Mouse (Mus musculus) liver, postnatal 0 days (tissue): ENCODE measurements at regions not wholly inside any gene's neighbourhood (a gene's known extent, or its start where the extent isn't known, plus 50 kb on each side); places are given as distances from the start of the nearest gene placed in this dataset.

Experiments
- ATAC-seq: fragments of 200-750 bp; cut with Nextera tagmentation; 2 replicates; pipeline ENCODE4 v1.8.0; 2017; ENCODE audit warnings: mild to moderate bottlenecking, moderate library complexity
- DNase-seq: peaks from one replicate; pipeline ENCODE4 v3.0.0-alpha.2; 2016
- H3K27ac ChIP-seq: fragments of 300-500 bp; sonication (generic); 2 replicates; pipeline ENCODE4 v1.5.1; 2014; ENCODE audit warnings: antibody characterized with exemption, moderate library complexity, mild to moderate bottlenecking, low read depth
- H3K27me3 ChIP-seq: fragments of 300-500 bp; sonication (generic); 2 replicates; pipeline ENCODE4 v1.6.1; 2014; ENCODE audit warnings: low read length, control low read depth, mixed read lengths; ENCODE audit not compliant: insufficient read depth
- H3K36me3 ChIP-seq: fragments of 300-500 bp; sonication (generic); replicated peaks from 2 replicates; pipeline ENCODE4 v1.6.1; 2014; ENCODE audit warnings: mild to moderate bottlenecking, control low read depth, low read length, moderate library complexity, mixed read lengths; ENCODE audit not compliant: insufficient read depth
- H3K4me1 ChIP-seq: fragments of 300-500 bp; sonication (generic); 2 replicates; pipeline ENCODE4 v1.6.1; 2014; ENCODE audit warnings: antibody characterized with exemption, mild to moderate bottlenecking, control low read depth; ENCODE audit not compliant: insufficient read depth
- H3K4me2 ChIP-seq: fragments of 300-500 bp; sonication (generic); 2 replicates; pipeline ENCODE4 v1.6.1; 2014; ENCODE audit warnings: low read depth, mild to moderate bottlenecking, low read length, moderate library complexity, mixed read lengths
- H3K4me3 ChIP-seq: fragments of 300-500 bp; sonication (generic); 2 replicates; pipeline ENCODE4 v1.5.1; 2014; ENCODE audit warnings: low read depth, low read length
- H3K9ac ChIP-seq: fragments of 300-500 bp; sonication (generic); replicated peaks from 2 replicates; pipeline ENCODE4 v1.6.1; 2014; ENCODE audit warnings: mild to moderate bottlenecking, moderate library complexity
- H3K9me3 ChIP-seq: fragments of 300-500 bp; sonication (generic); 2 replicates; pipeline ENCODE4 v1.6.1; 2016; ENCODE audit warnings: mild to moderate bottlenecking, control low read depth, low read length, mixed read lengths
- CTCF ChIP-seq: sonication (generic); IDR thresholded peaks from 2 replicates; pipeline ENCODE4 v1.5.1; 2016; ENCODE audit warnings: antibody characterized with exemption, low read depth
- EP300 ChIP-seq: IDR thresholded peaks from 2 replicates; pipeline ENCODE4 v1.6.1; 2016; ENCODE audit warnings: antibody characterized with exemption, low read depth, mild to moderate bottlenecking
- WGBS: fragments of 180-500 bp; shearing (Covaris S2); extraction: QIAGEN DNeasy Blood & Tissue Kit; methylation state at CpG from one replicate; pipeline ENCODE4 v1.1.7; 2014; ENCODE audit not compliant: insufficient replicate concordance; 5-methylcytosine and 5-hydroxymethylcytosine counted together

GRCm38 (mm10) chr4:82035074-82035703 lies 592.6 kb upstream of the Mpdz start:
- ATAC-seq = no peak

GRCm38 (mm10) chr4:82029237-82029636 lies 586.6 kb upstream of the Mpdz start:
- no peaks in the 10 kb centered on the region for H3K4me1 ChIP-seq
- no peaks in the 10 kb centered on the region for H3K36me3 ChIP-seq
- 82% methylated on average over 9 of the region's 9 CpGs for WGBS
- no peak overlapping the region for H3K4me2 ChIP-seq
- DNase-seq (no peak), ATAC-seq (no peak)
- H3K27ac ChIP-seq = no peak overlapping the region
- no peak for TF ChIP-seq CTCF
- TF ChIP-seq EP300 = no peak
- H3K9me3 ChIP-seq = no peaks in the 10 kb centered on the region
- H3K9ac ChIP-seq = no peak overlapping the region
- H3K4me3 ChIP-seq = no peak overlapping the region
- no peaks in the 10 kb centered on the region for H3K27me3 ChIP-seq

More at GRCm38 (mm10) chr4:82035074-82035703, 592.6 kb upstream of the Mpdz start:
- no peak overlapping the region for H3K4me2 ChIP-seq
- no peak overlapping the region for H3K27ac ChIP-seq
- H3K4me1 ChIP-seq = no peaks in the 10 kb centered on the region
- TF ChIP-seq CTCF (no peak), EP300 (no peak)
- no peak for DNase-seq
- H3K9me3 ChIP-seq = no peaks in the 10 kb centered on the region
- H3K9ac ChIP-seq = no peak overlapping the region
- H3K36me3 ChIP-seq = no peaks in the 10 kb centered on the region
- H3K4me3 ChIP-seq = no peak overlapping the region
- no peaks in the 10 kb centered on the region for H3K27me3 ChIP-seq
- WGBS = 44% methylated on average over 3 of the region's 3 CpGs

- Histone ChIP-seq H3K4me1 (no peaks in the 10 kb centered on the region), H3K27me3 (no peaks in the 10 kb centered on the region), H3K9ac (no peak overlapping the region), H3K4me2 (no peak overlapping the region), H3K27ac (no peak overlapping the region), H3K4me3 (no peak overlapping the region), H3K36me3 (no peaks in the 10 kb centered on the region), H3K9me3 (no peaks in the 10 kb centered on the region)
- no peak for ATAC-seq
- WGBS = 77% methylated on average over 9 of the region's 9 CpGs
- TF ChIP-seq CTCF (no peak), EP300 (no peak)
- DNase-seq = no peak
Measured at GRCm38 (mm10) chr4:82027447-82027881, 584.8 kb upstream of the Mpdz start.

- WGBS = 85% methylated on average over 6 of the region's 6 CpGs
- Histone ChIP-seq H3K4me2 (no peak overlapping the region), H3K36me3 (no peaks in the 10 kb centered on the region), H3K9ac (no peak overlapping the region), H3K27ac (no peak overlapping the region), H3K4me1 (no peaks in the 10 kb centered on the region), H3K4me3 (no peak overlapping the region), H3K27me3 (no peaks in the 10 kb centered on the region), H3K9me3 (no peaks in the 10 kb centered on the region)
- DNase-seq = no peak
- no peak for TF ChIP-seq CTCF
- no peak for TF ChIP-seq EP300
- no peak for ATAC-seq
Measured at GRCm38 (mm10) chr4:82001406-82001732, 558.8 kb upstream of the Mpdz start.

GRCm38 (mm10) chr4:82000590-82001405 lies 558.2 kb upstream of the Mpdz start:
- Histone ChIP-seq H3K27ac (no peak overlapping the region), H3K9ac (no peak overlapping the region), H3K36me3 (no peaks in the 10 kb centered on the region), H3K27me3 (no peaks in the 10 kb centered on the region), H3K4me3 (no peak overlapping the region), H3K4me1 (no peaks in the 10 kb centered on the region), H3K9me3 (no peaks in the 10 kb centered on the region), H3K4me2 (no peak overlapping the region)
- no peak for ATAC-seq
- 82% methylated on average over 19 of the region's 19 CpGs for WGBS
- TF ChIP-seq CTCF = no peak
- TF ChIP-seq EP300 = no peak
- no peak for DNase-seq

- Histone ChIP-seq H3K27ac (no peak overlapping the region), H3K4me1 (no peaks in the 10 kb centered on the region), H3K27me3 (no peaks in the 10 kb centered on the region), H3K4me2 (no peak overlapping the region), H3K9me3 (no peaks in the 10 kb centered on the region), H3K4me3 (no peak overlapping the region), H3K9ac (no peak overlapping the region), H3K36me3 (no peaks in the 10 kb centered on the region)
- TF ChIP-seq CTCF (no peak), EP300 (no peak)
- WGBS = 68% methylated on average over 11 of the region's 11 CpGs
- no peak for DNase-seq
- no peak for ATAC-seq
Measured at GRCm38 (mm10) chr4:81999654-82000314, 557.2 kb upstream of the Mpdz start.
